Mouse (Mus musculus): ENCODE results near the gene Olfr876. TPM values are rescaled to one million over a fixed set of nuclear protein-coding genes. Genes with fewer than 3 reads are reported as not detected.

Olfr876 gene
- polyA plus RNA-seq, 1 experiment from 2014 or later, result not detected

DNA sequence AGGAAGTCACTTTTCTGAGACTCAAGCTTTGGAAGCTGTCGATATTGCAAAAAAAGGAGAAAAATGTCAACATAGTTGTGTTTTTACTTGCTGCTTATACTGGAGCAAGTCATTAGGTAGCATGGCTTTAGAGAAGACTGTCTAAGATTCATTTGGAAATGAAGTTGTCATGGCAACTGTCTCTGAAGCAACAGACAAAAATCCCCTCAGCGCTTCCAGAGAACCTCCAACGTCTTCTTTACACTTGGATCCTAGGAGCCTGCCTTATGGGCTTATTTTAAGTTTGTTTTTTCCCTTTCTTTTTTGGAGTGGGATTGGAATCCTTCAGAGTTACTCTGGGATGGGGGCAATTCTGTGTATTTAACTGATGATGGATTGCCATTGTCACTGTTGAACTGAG is 11.9 kb downstream of the Olfr876 start:
- WGBS, result 53% methylated on average over 3 of the region's 3 CpGs
- no peaks in the 10 kb centered on the region for H3K27me3 ChIP-seq
- H3K9me3 ChIP-seq (replicated peaks), result no peaks in the 10 kb centered on the region
- no peaks in the 10 kb centered on the region for H3K4me1 ChIP-seq
- no peak overlapping the region for H3K27ac ChIP-seq
- H3K4me3 ChIP-seq, result no peak overlapping the region
- no peak overlapping the region for H3K4me2 ChIP-seq
- H3K9ac ChIP-seq, result no peak overlapping the region
- H3K36me3 ChIP-seq (ENCODE audit: poor library complexity, severe bottlenecking), result no peaks in the 10 kb centered on the region
- ATAC-seq, result peak; percentile 43; the same call in 1 of the 2 replicates

DNA sequence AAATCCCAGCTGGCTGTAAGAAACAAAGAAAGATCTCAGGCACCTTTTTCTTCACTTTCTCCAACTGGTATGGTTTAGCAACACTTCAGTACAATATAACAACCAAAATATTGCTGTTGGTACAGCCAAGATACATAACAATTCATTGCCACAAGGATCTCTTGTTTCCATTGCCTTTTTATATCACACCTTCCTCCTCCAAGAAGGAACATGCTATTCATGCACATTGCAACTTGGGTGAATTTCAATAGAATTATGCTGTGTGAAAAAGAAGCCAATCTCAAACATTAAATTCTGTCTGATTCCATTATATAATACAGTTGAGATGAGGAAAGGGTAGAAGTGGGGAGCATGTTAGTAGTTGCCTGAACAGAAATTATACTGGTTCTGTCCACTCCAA is 27.1 kb downstream of the Olfr876 start:
- ATAC-seq, result no peak
- Histone ChIP-seq H3K9ac (no peak overlapping the region), H3K4me2 (no peak overlapping the region), H3K9me3 (replicated peaks) (no peaks in the 10 kb centered on the region), H3K4me3 (no peak overlapping the region), H3K27me3 (no peaks in the 10 kb centered on the region), H3K27ac (no peak overlapping the region), H3K36me3 (ENCODE audit: poor library complexity, severe bottlenecking) (no peaks in the 10 kb centered on the region), H3K4me1 (no peaks in the 10 kb centered on the region)

DNA sequence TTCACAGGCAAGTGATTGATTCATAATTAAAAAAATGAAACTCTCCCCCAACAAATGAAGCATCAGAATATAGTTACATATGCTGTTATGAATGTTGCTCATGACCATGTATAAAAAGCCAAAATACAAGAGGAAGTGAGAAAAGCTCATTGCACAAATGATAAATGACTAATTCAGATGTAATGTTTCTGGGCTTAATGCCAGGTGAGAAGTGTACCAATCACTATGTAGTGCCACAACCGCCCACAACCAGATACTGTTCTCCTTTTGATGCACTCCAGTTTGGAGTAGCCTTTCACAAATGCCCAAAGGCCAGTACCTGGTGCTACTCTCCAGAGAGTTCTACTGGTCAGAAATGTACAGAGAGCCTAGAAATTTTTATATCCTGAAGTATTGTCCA is 30.5 kb downstream of the Olfr876 start:
- Histone ChIP-seq H3K4me2 (no peak overlapping the region), H3K4me1 (no peaks in the 10 kb centered on the region), H3K27me3 (no peaks in the 10 kb centered on the region), H3K9me3 (replicated peaks) (no peaks in the 10 kb centered on the region), H3K9ac (no peak overlapping the region), H3K4me3 (no peak overlapping the region), H3K27ac (no peak overlapping the region), H3K36me3 (ENCODE audit: poor library complexity, severe bottlenecking) (no peaks in the 10 kb centered on the region)
- 91% methylated on average over 1 of the region's 1 CpGs for WGBS
- no peak for ATAC-seq

DNA sequence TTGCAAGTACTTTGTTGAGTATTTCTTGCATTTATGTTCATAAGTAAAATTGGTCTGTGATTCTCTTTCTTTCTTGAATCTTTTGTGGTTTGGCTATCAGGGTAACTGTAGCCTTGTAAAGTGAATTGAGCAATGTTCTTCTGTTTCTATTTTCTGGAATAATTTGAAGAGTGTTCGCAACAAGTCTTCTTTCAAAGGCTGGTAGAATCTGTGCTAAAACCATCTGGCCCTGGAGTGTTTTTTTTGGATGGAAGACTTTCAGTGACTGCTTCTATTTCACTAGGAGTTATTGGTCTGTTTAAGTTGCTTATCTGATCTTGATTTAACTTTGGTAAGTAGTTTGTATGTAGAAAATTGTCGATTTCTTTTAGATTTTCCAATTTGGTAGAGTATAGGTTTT is 46.4 kb downstream of the Olfr876 start:
- no peaks in the 10 kb centered on the region for H3K27me3 ChIP-seq
- H3K9ac ChIP-seq, result no peak overlapping the region
- no peaks in the 10 kb centered on the region for H3K9me3 ChIP-seq (replicated peaks)
- 93% methylated on average over 2 of the region's 2 CpGs for WGBS
- no peak overlapping the region for H3K4me3 ChIP-seq
- ATAC-seq, result no peak
- H3K27ac ChIP-seq, result no peak overlapping the region
- no peaks in the 10 kb centered on the region for H3K4me1 ChIP-seq
- H3K4me2 ChIP-seq, result no peak overlapping the region
- H3K36me3 ChIP-seq (ENCODE audit: poor library complexity, severe bottlenecking), result no peaks in the 10 kb centered on the region

DNA sequence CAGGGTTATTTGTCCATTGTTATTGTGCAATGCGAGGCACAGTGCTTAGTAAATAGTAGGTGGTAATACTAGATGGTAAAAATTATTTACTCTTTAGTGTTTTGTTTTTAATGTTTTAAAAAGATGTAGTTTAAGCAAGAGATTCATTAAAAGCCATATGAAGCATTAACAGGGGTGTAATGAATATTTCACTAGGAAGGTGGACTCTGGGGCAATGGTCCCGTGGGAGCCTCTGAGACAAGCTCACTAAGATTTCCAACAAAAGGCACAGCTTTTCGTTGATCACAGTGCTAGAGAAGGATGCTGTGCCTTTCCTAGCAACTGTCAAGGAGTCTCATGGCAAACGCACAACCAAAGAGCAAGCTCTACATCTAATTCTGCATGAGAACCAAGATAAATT is 51.1 kb downstream of the Olfr876 start, which contains the start of gene Olfr877:
Gene Olfr877 (plus strand): TSS at position 301 of the 400 bp plus-strand sequence.
- no peaks in the 10 kb centered on the region for H3K9me3 ChIP-seq (replicated peaks)
- H3K27me3 ChIP-seq, result no peaks in the 10 kb centered on the region
- H3K36me3 ChIP-seq (ENCODE audit: poor library complexity, severe bottlenecking), result no peaks in the 10 kb centered on the region
- ATAC-seq, result no peak
- H3K4me3 ChIP-seq, result no peak within 1 kb of the TSS
- H3K4me1 ChIP-seq, result no peaks in the 10 kb centered on the region
- H3K4me2 ChIP-seq, result no peak within 1 kb of the TSS
- 84% methylated on average over 4 of the region's 4 CpGs for WGBS
- no peak within 1 kb of the TSS for H3K9ac ChIP-seq
- no peak within 1 kb of the TSS for H3K27ac ChIP-seq

Other genes with a start within 250 kb of the Olfr876 start
- gene Siae, start 247.3 kb upstream of the Olfr876 start, polyA plus RNA-seq (2015; fragmentation: Nextera tagmentation; extraction: Ambion mirVana), result 7.0 and 8.3 TPM in 2 replicates
- gene Spa17, start 189.3 kb upstream of the Olfr876 start, polyA plus RNA-seq (2015; fragmentation: Nextera tagmentation; extraction: Ambion mirVana), result 13.1 and 15.9 TPM in 2 replicates
- 92.9 and 99.1 TPM in 2 replicates for gene Tbrg1, start 145.7 kb upstream of the Olfr876 start, polyA plus RNA-seq (2015; fragmentation: Nextera tagmentation; extraction: Ambion mirVana)
- gene Panx3, start 133.8 kb upstream of the Olfr876 start, polyA plus RNA-seq (2015; fragmentation: Nextera tagmentation; extraction: Ambion mirVana), result 0.18 TPM in 1 of 2 replicates, not detected in the other
- gene Olfr160, start 86.8 kb upstream of the Olfr876 start, polyA plus RNA-seq (2015; fragmentation: Nextera tagmentation; extraction: Ambion mirVana), result not detected in 2 replicates
- gene Olfr874, start 57.9 kb upstream of the Olfr876 start, polyA plus RNA-seq (2015; fragmentation: Nextera tagmentation; extraction: Ambion mirVana), result not detected in 2 replicates
- not detected in 2 replicates for gene Olfr875, start 31.2 kb upstream of the Olfr876 start, polyA plus RNA-seq (2015; fragmentation: Nextera tagmentation; extraction: Ambion mirVana)
- not detected in 2 replicates for gene Olfr877, start 51.2 kb downstream of the Olfr876 start, polyA plus RNA-seq (2015; fragmentation: Nextera tagmentation; extraction: Ambion mirVana)
- not detected in 2 replicates for gene Olfr145, start 93.7 kb downstream of the Olfr876 start, polyA plus RNA-seq (2015; fragmentation: Nextera tagmentation; extraction: Ambion mirVana)
- not detected in 2 replicates for gene Olfr878, start 114.8 kb downstream of the Olfr876 start, polyA plus RNA-seq (2015; fragmentation: Nextera tagmentation; extraction: Ambion mirVana)
- not detected in 2 replicates for gene Olfr881, start 188.8 kb downstream of the Olfr876 start, polyA plus RNA-seq (2015; fragmentation: Nextera tagmentation; extraction: Ambion mirVana)
- not detected in 2 replicates for gene Olfr883, start 222.8 kb downstream of the Olfr876 start, polyA plus RNA-seq (2015; fragmentation: Nextera tagmentation; extraction: Ambion mirVana)
- not detected in 2 replicates for gene Olfr884, start 243.5 kb downstream of the Olfr876 start, polyA plus RNA-seq (2015; fragmentation: Nextera tagmentation; extraction: Ambion mirVana)

Measured in forebrain, embryonic 13.5 days (tissue).